Mouse (Mus musculus): ENCODE results near the gene Zfp119b. TPM values are rescaled to one million over a fixed set of nuclear protein-coding genes. Genes with fewer than 3 reads are reported as not detected.

Gene Zfp119b
- total and polyA plus RNA-seq, 3 experiments, result 1.1 to 2.0 TPM; not detected in 1

DNA sequence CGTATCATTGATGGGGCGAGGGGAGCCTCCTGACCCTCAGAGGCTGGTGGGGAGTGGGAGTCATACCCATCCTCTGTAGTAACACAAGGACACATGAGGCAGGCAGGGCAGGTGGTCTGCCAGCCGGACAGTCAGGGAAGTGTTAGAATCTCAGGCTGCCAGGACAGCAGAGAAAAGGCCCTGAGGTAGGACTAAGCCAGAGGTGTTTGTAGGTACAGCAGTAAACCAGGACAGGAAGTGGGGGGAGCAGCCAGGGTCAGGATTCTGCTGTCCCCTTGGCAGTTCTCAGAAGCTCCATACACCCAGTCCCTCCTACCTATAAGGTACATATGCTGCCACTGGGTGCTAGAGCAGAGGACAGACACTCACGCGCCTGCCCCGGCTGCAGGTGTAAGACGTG, 12.3 kb upstream of the Zfp119b start:
- TF ChIP-seq ETS1 (IDR thresholded peaks at IDR 0.05; ENCODE audit: low read depth, low read length), result no peak
- no peak for TF ChIP-seq TBP (IDR thresholded peaks at IDR 0.05; ENCODE audit: low read depth, low read length)
- TF ChIP-seq TAL1 (IDR thresholded peaks at IDR 0.05; ENCODE audit: low read length), result no peak
- no peak for TF ChIP-seq HCFC1 (IDR thresholded peaks at IDR 0.05; ENCODE audit: low read depth, low read length)
- TF ChIP-seq CHD2 (IDR thresholded peaks at IDR 0.05; ENCODE audit: low read length), result no peak
- no peak for TF ChIP-seq MEF2A (IDR thresholded peaks at IDR 0.05; ENCODE audit: extremely low read depth, insufficient replicate concordance, low read depth, low read length, poor library complexity, severe bottlenecking)
- no peak for TF ChIP-seq POLR2AphosphoS5 (IDR thresholded peaks at IDR 0.05; ENCODE audit: borderline replicate concordance, low read depth, low read length)
- TF ChIP-seq SIN3A (IDR thresholded peaks at IDR 0.05; ENCODE audit: low read length), result no peak
- no peak for TF ChIP-seq ELF1 (IDR thresholded peaks at IDR 0.05; ENCODE audit: low read depth, low read length)
- no peak for TF ChIP-seq NRF1 (IDR thresholded peaks at IDR 0.05; ENCODE audit: insufficient read depth, low read depth, low read length, poor library complexity, severe bottlenecking)
- no peak for TF ChIP-seq BHLHE40 (IDR thresholded peaks at IDR 0.05; ENCODE audit: borderline replicate concordance, low read depth, low read length)
- no peak for TF ChIP-seq CHD1 (IDR thresholded peaks at IDR 0.05; ENCODE audit: low read depth, low read length)
- no peak for TF ChIP-seq MAFK (IDR thresholded peaks at IDR 0.05; ENCODE audit: borderline replicate concordance, low read depth, low read length)
- TF ChIP-seq RCOR1 (IDR thresholded peaks at IDR 0.05; ENCODE audit: low read depth, low read length), result no peak
- TF ChIP-seq CTCF (IDR thresholded peaks at IDR 0.05 in 2 of 3, conservative IDR thresholded peaks at IDR 0.05 in 1 of 3; ENCODE audit: control insufficient read depth in 1 of 3, insufficient read depth in 1 of 3, low read depth in 2 of 3, low read length in 3 of 3, poor library complexity in 1 of 3, severe bottlenecking in 1 of 3), result no peak
- no peak for TF ChIP-seq MYB (IDR thresholded peaks at IDR 0.05; ENCODE audit: low read depth, low read length)
- no peak for TF ChIP-seq SMC3 (IDR thresholded peaks at IDR 0.05; ENCODE audit: low read depth, low read length)
- TF ChIP-seq POLR2A (IDR thresholded peaks at IDR 0.05; ENCODE audit: control insufficient read depth in 1 of 2, insufficient read depth in 1 of 2, low read depth in 1 of 2, low read length in 2 of 2, poor library complexity in 1 of 2), result no peak
- no peak for TF ChIP-seq MAX (IDR thresholded peaks at IDR 0.05; ENCODE audit: low read length)
- TF ChIP-seq NELFE (IDR thresholded peaks at IDR 0.05; ENCODE audit: low read depth, low read length), result no peak
- H3K36me3 ChIP-seq (ENCODE audit: control insufficient read depth in 1 of 2, insufficient read depth in 2 of 2, low read length in 2 of 2), result peaks cover 0 to 5% of the 10 kb centered on the region in 2 experiments; a peak in 2 of 4 replicates
- no peak overlapping the region for H3K27ac ChIP-seq (ENCODE audit: control insufficient read depth, low read depth, low read length)
- no peak overlapping the region for H3K4me3 ChIP-seq (ENCODE audit: control insufficient read depth in 1 of 2, insufficient read depth in 1 of 2, low read depth in 2 of 2, low read length in 2 of 2)
- peaks cover 10% of the 10 kb centered on the region for H3K79me2 ChIP-seq (ENCODE audit: control insufficient read depth, insufficient read depth, low read length, poor library complexity)
- H3K27me3 ChIP-seq (ENCODE audit: control insufficient read depth in 1 of 2, insufficient read depth in 2 of 2, low read length in 2 of 2), result no peaks in the 10 kb centered on the region
- no peak for DNase-seq (ENCODE audit: low read depth, low spot score)
- H3K9me3 ChIP-seq (replicated peaks; ENCODE audit: insufficient read depth, low read length), result no peaks in the 10 kb centered on the region
- peaks cover 6 to 15% of the 10 kb centered on the region in 2 experiments; a peak in 3 of 4 replicates for H3K4me1 ChIP-seq (ENCODE audit: control insufficient read depth in 1 of 2, insufficient read depth in 2 of 2, low read length in 2 of 2)
- H3K9ac ChIP-seq (ENCODE audit: control insufficient read depth, low read depth, low read length, poor library complexity, severe bottlenecking), result no peak overlapping the region

DNA sequence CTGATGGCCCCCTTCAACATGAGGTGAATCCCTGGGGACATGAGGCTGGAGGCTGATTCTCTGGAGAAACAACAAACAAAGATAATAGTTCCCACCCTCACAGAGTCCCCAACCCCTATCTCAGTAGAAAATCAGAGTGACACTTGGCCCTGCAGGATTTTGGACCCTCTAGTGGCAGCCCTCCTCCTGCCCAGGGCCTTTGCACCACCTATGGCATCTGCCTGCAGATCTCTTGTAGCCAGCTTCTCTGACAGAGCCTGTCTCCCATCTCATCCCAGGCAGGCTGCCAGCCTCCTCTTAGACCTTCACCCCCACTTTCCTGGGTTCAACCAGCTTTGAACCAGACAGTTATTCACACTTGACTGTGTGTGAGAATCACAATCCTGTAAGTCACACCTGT, 11.5 kb upstream of the Zfp119b start:
- Histone ChIP-seq H3K4me1 (ENCODE audit: control insufficient read depth in 1 of 2, insufficient read depth in 2 of 2, low read length in 2 of 2) (peaks cover 6 to 15% of the 10 kb centered on the region in 2 experiments; a peak in 3 of 4 replicates), H3K27me3 (ENCODE audit: control insufficient read depth in 1 of 2, insufficient read depth in 2 of 2, low read length in 2 of 2) (no peaks in the 10 kb centered on the region), H3K9ac (ENCODE audit: control insufficient read depth, low read depth, low read length, poor library complexity, severe bottlenecking) (no peak overlapping the region), H3K4me3 (ENCODE audit: control insufficient read depth in 1 of 2, insufficient read depth in 1 of 2, low read depth in 2 of 2, low read length in 2 of 2) (no peak overlapping the region), H3K79me2 (ENCODE audit: control insufficient read depth, insufficient read depth, low read length, poor library complexity) (peaks cover 10% of the 10 kb centered on the region), H3K27ac (ENCODE audit: control insufficient read depth, low read depth, low read length) (no peak overlapping the region), H3K36me3 (ENCODE audit: control insufficient read depth in 1 of 2, insufficient read depth in 2 of 2, low read length in 2 of 2) (peaks cover 0 to 5% of the 10 kb centered on the region in 2 experiments; a peak in 1 of 4 replicates), H3K9me3 (replicated peaks; ENCODE audit: insufficient read depth, low read length) (no peaks in the 10 kb centered on the region)
- DNase-seq (ENCODE audit: low read depth, low spot score), result no peak
- TF ChIP-seq RCOR1 (IDR thresholded peaks at IDR 0.05; ENCODE audit: low read depth, low read length) (no peak), RAD21 (IDR thresholded peaks at IDR 0.05; ENCODE audit: low read depth, low read length) (no peak), MYB (IDR thresholded peaks at IDR 0.05; ENCODE audit: low read depth, low read length) (no peak), ZC3H11A (IDR thresholded peaks at IDR 0.05; ENCODE audit: low read depth, low read length) (no peak), MEF2A (IDR thresholded peaks at IDR 0.05; ENCODE audit: extremely low read depth, insufficient replicate concordance, low read depth, low read length, poor library complexity, severe bottlenecking) (no peak), KAT2A (conservative IDR thresholded peaks at IDR 0.05; ENCODE audit: low read depth, low read length) (no peak), BHLHE40 (IDR thresholded peaks at IDR 0.05; ENCODE audit: borderline replicate concordance, low read depth, low read length) (no peak), MAZ (IDR thresholded peaks at IDR 0.05; ENCODE audit: low read depth, low read length) (no peak), ZNF384 (IDR thresholded peaks at IDR 0.05; ENCODE audit: low read depth, low read length) (no peak), SMC3 (IDR thresholded peaks at IDR 0.05; ENCODE audit: low read depth, low read length) (no peak), USF1 (IDR thresholded peaks at IDR 0.05; ENCODE audit: low read depth, low read length) (no peak), E2F4 (IDR thresholded peaks at IDR 0.05; ENCODE audit: borderline replicate concordance, low read depth, low read length) (no peak), TAL1 (IDR thresholded peaks at IDR 0.05; ENCODE audit: low read length) (no peak), TBP (IDR thresholded peaks at IDR 0.05; ENCODE audit: low read depth, low read length) (no peak), POLR2AphosphoS2 (IDR thresholded peaks at IDR 0.05; ENCODE audit: low read length) (no peak), CHD1 (IDR thresholded peaks at IDR 0.05; ENCODE audit: low read depth, low read length) (no peak), CTCF (IDR thresholded peaks at IDR 0.05 in 2 of 3, conservative IDR thresholded peaks at IDR 0.05 in 1 of 3; ENCODE audit: control insufficient read depth in 1 of 3, insufficient read depth in 1 of 3, low read depth in 2 of 3, low read length in 3 of 3, poor library complexity in 1 of 3, severe bottlenecking in 1 of 3) (no peak), MYC (IDR thresholded peaks at IDR 0.05; ENCODE audit: low read depth, low read length) (no peak), ETS1 (IDR thresholded peaks at IDR 0.05; ENCODE audit: low read depth, low read length) (no peak), MXI1 (IDR thresholded peaks at IDR 0.05; ENCODE audit: low read depth, low read length) (no peak)

All from MEL (cell line).